Mouse (Mus musculus) limb, embryonic 13.5 days (tissue): ENCODE measurements around the gene 1700067K01Rik. TPM values are rescaled to one million over a fixed set of nuclear protein-coding genes. Genes with fewer than 3 reads are reported as not detected.

Source experiments
- ATAC-seq: fragments of 200-750 bp; cut with Nextera tagmentation; 2 replicates; pipeline ENCODE4 v1.8.0; 2017; ENCODE audit warnings: low read depth, moderate number of reproducible peaks, moderate TSS enrichment; ENCODE audit not compliant: low FRiP score
- H3K27ac ChIP-seq: fragments of 300-500 bp; sonication (generic); 2 replicates; pipeline ENCODE4 v1.5.1; 2015; ENCODE audit warnings: inconsistent platforms, mild to moderate bottlenecking, moderate library complexity
- H3K27me3 ChIP-seq: fragments of 300-500 bp; sonication (generic); 2 replicates; pipeline ENCODE4 v1.6.1; 2015; ENCODE audit warnings: mild to moderate bottlenecking, inconsistent platforms
- H3K36me3 ChIP-seq: fragments of 300-500 bp; sonication (generic); 2 replicates; pipeline ENCODE4 v1.6.1; 2015; ENCODE audit warnings: inconsistent platforms, mild to moderate bottlenecking, moderate library complexity
- H3K4me1 ChIP-seq: fragments of 300-500 bp; sonication (generic); 2 replicates; pipeline ENCODE4 v1.6.1; 2015; ENCODE audit warnings: inconsistent platforms
- H3K4me2 ChIP-seq: fragments of 300-500 bp; sonication (generic); replicated peaks from 2 replicates; pipeline ENCODE4 v1.6.1; 2015; ENCODE audit warnings: inconsistent platforms, mild to moderate bottlenecking, moderate library complexity
- H3K4me3 ChIP-seq: fragments of 300-500 bp; sonication (generic); 2 replicates; pipeline ENCODE4 v1.5.1; 2015; ENCODE audit warnings: moderate library complexity, mild to moderate bottlenecking, inconsistent platforms
- H3K9ac ChIP-seq: fragments of 300-500 bp; sonication (generic); 2 replicates; pipeline ENCODE4 v1.6.1; 2015; ENCODE audit warnings: mild to moderate bottlenecking, inconsistent platforms
- H3K9me3 ChIP-seq: fragments of 300-500 bp; sonication (generic); 2 replicates; pipeline ENCODE4 v1.6.1; 2016; ENCODE audit warnings: inconsistent platforms
- WGBS: fragments of 180-500 bp; shearing (Covaris S2); methylation state at CpG from one replicate; pipeline ENCODE4 v1.1.7; 2015; 5-methylcytosine and 5-hydroxymethylcytosine counted together
- polyA plus RNA-seq: library from polyadenylated mRNA; unstranded; fragments of >200 nt; fragmentation: Nextera tagmentation; extraction: Ambion mirVana; gene quantifications from 2 replicates; pipeline ENCODE4 v1.2.1, GENCODE M21; 2015

1700067K01Rik gene
- polyA plus RNA-seq, 1 experiment from 2014 or later: 1.3 TPM

GRCm38 (mm10) chr8:83990170-83990569 lies 11.1 kb upstream of the 1700067K01Rik start:
- Histone ChIP-seq H3K4me3 (no peak overlapping the region), H3K4me1 (no peaks in the 10 kb centered on the region), H3K9ac (no peak overlapping the region), H3K36me3 (peaks cover 93% of the 10 kb centered on the region), H3K27ac (no peak overlapping the region), H3K9me3 (no peaks in the 10 kb centered on the region), H3K4me2 (no peak overlapping the region), H3K27me3 (no peaks in the 10 kb centered on the region)
- no peak for ATAC-seq
- WGBS: 94% methylated on average over 14 of the region's 14 CpGs

GRCm38 (mm10) chr8:83992488-83992887 lies 8.8 kb upstream of the 1700067K01Rik start:
- no peak for ATAC-seq
- Histone ChIP-seq H3K9ac (no peak overlapping the region), H3K36me3 (peaks cover 71% of the 10 kb centered on the region), H3K27me3 (no peaks in the 10 kb centered on the region), H3K9me3 (no peaks in the 10 kb centered on the region), H3K4me2 (no peak overlapping the region), H3K27ac (no peak overlapping the region), H3K4me3 (no peak overlapping the region), H3K4me1 (peaks cover 8% of the 10 kb centered on the region)
- WGBS: 83% methylated on average over 2 of the region's 2 CpGs

GRCm38 (mm10) chr8:83994030-83994429 lies 7.3 kb upstream of the 1700067K01Rik start:
- Histone ChIP-seq H3K4me3 (no peak overlapping the region), H3K9ac (no peak overlapping the region), H3K36me3 (peaks cover 57% of the 10 kb centered on the region), H3K27ac (no peak overlapping the region), H3K4me2 (no peak overlapping the region), H3K9me3 (no peaks in the 10 kb centered on the region), H3K4me1 (peaks cover 12% of the 10 kb centered on the region), H3K27me3 (no peaks in the 10 kb centered on the region)
- no peak for ATAC-seq
- 85% methylated on average over 3 of the region's 3 CpGs for WGBS

- no peak for ATAC-seq
- Histone ChIP-seq H3K9ac (peak overlapping the region; percentile 95), H3K27ac (peak overlapping the region; percentile 98; the same call in 1 of the 2 replicates), H3K4me2 (peak overlapping the region; percentile 85), H3K27me3 (0 out of 2 replicates have a peak, but pooled peaks cover 7% of the 10 kb centered on the region), H3K4me1 (peaks cover 29% of the 10 kb centered on the region), H3K9me3 (no peaks in the 10 kb centered on the region), H3K36me3 (peaks cover 54% of the 10 kb centered on the region), H3K4me3 (peak overlapping the region; percentile 78)
- WGBS: 12% methylated on average over 12 of the region's 12 CpGs
Observed at GRCm38 (mm10) chr8:83995973-83996372, 5.3 kb upstream of the 1700067K01Rik start.

GRCm38 (mm10) chr8:83996567-83997505 lies 4.5 kb upstream of the 1700067K01Rik start:
- H3K9me3 ChIP-seq: no peaks in the 10 kb centered on the region
- H3K27me3 ChIP-seq: 0 out of 2 replicates have a peak, but pooled peaks cover 12% of the 10 kb centered on the region
- H3K4me3 ChIP-seq: peak overlapping the region; percentile 78
- peak overlapping the region; percentile 95 for H3K9ac ChIP-seq
- H3K27ac ChIP-seq: peak overlapping the region; percentile 98
- peaks cover 38% of the 10 kb centered on the region for H3K4me1 ChIP-seq
- 0% methylated on average over 38 of the region's 103 CpGs for WGBS
- peak overlapping the region; percentile 85 for H3K4me2 ChIP-seq
- ATAC-seq: peak; percentile 79
- peaks cover 54% of the 10 kb centered on the region for H3K36me3 ChIP-seq

GRCm38 (mm10) chr8:83997511-83998141 lies 3.7 kb upstream of the 1700067K01Rik start, which contains the start of gene Samd1:
Gene Samd1, plus strand, starts transcription at chr8:83997672.
- ATAC-seq: peak; percentile 18; the same call in 1 of the 2 replicates
- peak within 1 kb of the TSS; percentile 78 for H3K4me3 ChIP-seq
- H3K4me2 ChIP-seq: peak within 1 kb of the TSS; percentile 85
- peak within 1 kb of the TSS; percentile 98 for H3K27ac ChIP-seq
- 0 out of 2 replicates have a peak, but pooled peaks cover 12% of the 10 kb centered on the region for H3K27me3 ChIP-seq
- peaks cover 52% of the 10 kb centered on the region for H3K36me3 ChIP-seq
- under 1% methylated on average over 56 of the region's 112 CpGs for WGBS
- H3K9me3 ChIP-seq: no peaks in the 10 kb centered on the region
- peaks cover 39% of the 10 kb centered on the region for H3K4me1 ChIP-seq
- H3K9ac ChIP-seq: peak within 1 kb of the TSS; percentile 95

- H3K4me1 ChIP-seq: peaks cover 46% of the 10 kb centered on the region
- H3K27ac ChIP-seq: peak overlapping the region; percentile 87
- WGBS: 1% methylated on average over 70 of the region's 92 CpGs
- H3K4me3 ChIP-seq: peak overlapping the region; percentile 75
- H3K9ac ChIP-seq: peak overlapping the region; percentile 82
- H3K27me3 ChIP-seq: 0 out of 2 replicates have a peak, but pooled peaks cover 12% of the 10 kb centered on the region
- no peak for ATAC-seq
- H3K4me2 ChIP-seq: peak overlapping the region; percentile 85
- peaks cover 53% of the 10 kb centered on the region for H3K36me3 ChIP-seq
- H3K9me3 ChIP-seq: no peaks in the 10 kb centered on the region
Observed at GRCm38 (mm10) chr8:83998231-83999056, 2.9 kb upstream of the 1700067K01Rik start.

- WGBS: 65% methylated on average over 16 of the region's 16 CpGs
- Histone ChIP-seq H3K9me3 (no peaks in the 10 kb centered on the region), H3K4me1 (peaks cover 54% of the 10 kb centered on the region), H3K27me3 (0 out of 2 replicates have a peak, but pooled peaks cover 12% of the 10 kb centered on the region), H3K36me3 (peaks cover 47% of the 10 kb centered on the region), H3K4me2 (peak overlapping the region; percentile 85), H3K9ac (peak overlapping the region; percentile 82), H3K27ac (0 out of 2 replicates have a peak overlapping the region, but pooled peaks have one; percentile 87), H3K4me3 (peak overlapping the region; percentile 75)
- no peak for ATAC-seq
Observed at GRCm38 (mm10) chr8:83999057-83999705, 2.1 kb upstream of the 1700067K01Rik start.

- H3K9ac ChIP-seq: no peak overlapping the region
- H3K27ac ChIP-seq: no peak overlapping the region
- peak overlapping the region; percentile 85; the same call in 1 of the 2 replicates for H3K4me2 ChIP-seq
- H3K4me1 ChIP-seq: peaks cover 57% of the 10 kb centered on the region
- peaks cover 41% of the 10 kb centered on the region for H3K36me3 ChIP-seq
- 0 out of 2 replicates have a peak, but pooled peaks cover 12% of the 10 kb centered on the region for H3K27me3 ChIP-seq
- no peak for ATAC-seq
- WGBS: 90% methylated on average over 2 of the region's 2 CpGs
- H3K9me3 ChIP-seq: no peaks in the 10 kb centered on the region
- H3K4me3 ChIP-seq: no peak overlapping the region
Observed at GRCm38 (mm10) chr8:83999825-84000224, 1.5 kb upstream of the 1700067K01Rik start.

- no peak for ATAC-seq
- Histone ChIP-seq H3K9ac (no peak overlapping the region), H3K27me3 (0 out of 2 replicates have a peak, but pooled peaks cover 12% of the 10 kb centered on the region), H3K36me3 (peaks cover 36% of the 10 kb centered on the region), H3K27ac (no peak overlapping the region), H3K9me3 (no peaks in the 10 kb centered on the region), H3K4me2 (no peak overlapping the region), H3K4me3 (no peak overlapping the region), H3K4me1 (peaks cover 52% of the 10 kb centered on the region)
- WGBS: 71% methylated on average over 12 of the region's 12 CpGs
Observed at GRCm38 (mm10) chr8:84002957-84003611, 1.8 kb downstream of the 1700067K01Rik start.
